Mouse (Mus musculus) liver, embryonic 14.5 days (tissue): ENCODE data around the gene Dlx6. TPM values are rescaled to one million over a fixed set of nuclear protein-coding genes. Genes with fewer than 3 reads are reported as not detected.

Source experiments
- ATAC-seq: fragments of 200-750 bp; cut with Nextera tagmentation; 2 replicates; pipeline ENCODE4 v1.8.0; 2017; ENCODE audit warnings: moderate number of reproducible peaks, mild to moderate bottlenecking, moderate library complexity; ENCODE audit not compliant: insufficient read depth
- DNase-seq, 3 experiments: peaks; one replicate each; pipeline ENCODE4 v3.0.0-alpha.2; 2012 to 2013; ENCODE audit warnings: low read depth in 3 of 3, low spot score in 3 of 3
- H3K27ac ChIP-seq: fragments of 300-500 bp; sonication (generic); 2 replicates; pipeline ENCODE4 v1.5.1; 2014; ENCODE audit warnings: moderate library complexity, mild to moderate bottlenecking, control low read depth, inconsistent platforms
- H3K27me3 ChIP-seq: fragments of 300-500 bp; sonication (generic); 2 replicates; pipeline ENCODE4 v1.6.1; 2014; ENCODE audit warnings: mild to moderate bottlenecking, low read length, moderate library complexity; ENCODE audit not compliant: control insufficient read depth, insufficient read depth
- H3K36me3 ChIP-seq: fragments of 300-500 bp; sonication (generic); replicated peaks from 2 replicates; pipeline ENCODE4 v1.6.1; 2014; ENCODE audit warnings: low read depth; ENCODE audit not compliant: control insufficient read depth, insufficient read depth
- H3K4me1 ChIP-seq, 2 experiments: fragments of 200-500 bp in 1 of 2; fragments of 300-500 bp in 1 of 2; sonication (generic) in 1 of 2; replicated peaks; 2 replicates each; pipeline ENCODE4 v1.6.1; 2012 to 2014; ENCODE audit warnings: antibody characterized with exemption in 1 of 2, inconsistent platforms in 1 of 2, low read length in 1 of 2; ENCODE audit not compliant: control insufficient read depth in 2 of 2, insufficient read depth in 2 of 2
- H3K4me2 ChIP-seq: fragments of 300-500 bp; sonication (generic); 2 replicates; pipeline ENCODE4 v1.6.1; 2014; ENCODE audit warnings: low read depth, mild to moderate bottlenecking, control low read depth, moderate library complexity
- H3K4me3 ChIP-seq, 2 experiments: fragments of 200-500 bp in 1 of 2; fragments of 300-500 bp in 1 of 2; sonication (generic) in 1 of 2; 2 replicates each; pipeline ENCODE4 v1.5.1; 2012 to 2014; ENCODE audit warnings: low read depth in 2 of 2, low read length in 2 of 2, mild to moderate bottlenecking in 2 of 2, control low read depth in 1 of 2, inconsistent platforms in 1 of 2, moderate library complexity in 1 of 2; ENCODE audit not compliant: insufficient read depth in 1 of 2
- H3K9ac ChIP-seq: fragments of 300-500 bp; sonication (generic); replicated peaks from 2 replicates; pipeline ENCODE4 v1.6.1; 2014; ENCODE audit warnings: mild to moderate bottlenecking, control low read depth, moderate library complexity
- H3K9me3 ChIP-seq: fragments of 300-500 bp; sonication (generic); 2 replicates; pipeline ENCODE4 v1.6.1; 2016; ENCODE audit warnings: low read length, mixed read lengths; ENCODE audit not compliant: control insufficient read depth
- CTCF ChIP-seq: IDR thresholded peaks from 2 replicates; pipeline ENCODE4 v1.5.1; 2016; ENCODE audit warnings: antibody characterized with exemption, low read depth, control low read depth
- EP300 ChIP-seq: IDR thresholded peaks from 2 replicates; pipeline ENCODE4 v1.6.1; 2016; ENCODE audit warnings: antibody characterized with exemption, low read depth
- WGBS: fragments of 180-500 bp; shearing (Covaris S2); extraction: QIAGEN DNeasy Blood & Tissue Kit; methylation state at CpG from one replicate; pipeline ENCODE4 v1.1.7; 2014; ENCODE audit not compliant: insufficient replicate concordance; 5-methylcytosine and 5-hydroxymethylcytosine counted together
- polyA plus RNA-seq, 2 experiments: library from polyadenylated mRNA; depleted of rRNA in 1 of 2; stranded (reverse) in 1 of 2; unstranded in 1 of 2; fragments of >200 nt; fragmentation: Nextera tagmentation in 1 of 2; extraction: Ambion mirVana in 1 of 2; gene quantifications; 2 replicates each; pipeline versions ENCODE4 v1.2.1 to v1.2.3; 2012 to 2014

Dlx6 gene
- polyA plus RNA-seq, 2 experiments: not detected

DNA sequence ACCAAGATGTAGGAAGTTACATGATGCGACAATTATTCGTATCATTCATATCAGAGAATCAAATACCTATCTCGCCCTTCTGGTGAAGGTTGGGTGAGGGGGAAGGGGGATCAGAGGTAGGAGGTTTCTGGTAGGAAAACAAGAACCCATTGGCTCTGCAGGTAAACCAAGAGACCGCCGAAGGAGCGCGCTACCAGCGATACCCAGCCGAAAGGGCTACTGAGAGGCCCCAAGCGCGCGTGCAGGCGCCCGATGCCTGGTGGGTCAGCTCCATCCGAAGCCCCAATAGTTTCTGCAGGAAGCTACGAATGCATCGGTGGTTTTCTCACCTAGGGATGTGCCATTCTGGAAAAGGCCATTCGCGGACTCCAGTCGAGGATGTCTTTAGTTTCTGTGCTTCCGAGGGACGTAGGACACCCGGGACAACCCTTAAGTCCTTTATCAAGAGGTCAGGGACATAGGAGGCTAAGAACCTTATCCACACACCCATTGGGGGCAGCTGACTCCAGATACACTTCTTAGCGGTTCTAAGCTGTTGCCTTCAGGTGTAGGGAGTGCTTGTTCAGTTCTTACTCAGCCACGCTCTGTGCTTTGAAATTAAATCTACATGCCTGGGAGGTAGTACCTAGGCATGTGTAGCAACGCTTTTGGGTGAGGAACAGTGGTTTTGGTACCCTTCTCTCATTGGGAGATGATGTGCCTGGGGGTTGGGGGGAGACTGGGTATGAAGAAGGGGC lies 12.6 kb upstream of the Dlx6 start:
- Histone ChIP-seq H3K27me3 (peaks cover 72% of the 10 kb centered on the region), H3K4me3 (no peak overlapping the region), H3K27ac (no peak overlapping the region), H3K36me3 (no peaks in the 10 kb centered on the region), H3K4me1 (no peaks in the 10 kb centered on the region), H3K4me2 (no peak overlapping the region), H3K9me3 (no peaks in the 10 kb centered on the region), H3K9ac (no peak overlapping the region)
- TF ChIP-seq EP300 (no peak), CTCF (no peak)
- under 1% methylated on average over 26 of the region's 26 CpGs for WGBS
- ATAC-seq: no peak
- DNase-seq: no peak

DNA sequence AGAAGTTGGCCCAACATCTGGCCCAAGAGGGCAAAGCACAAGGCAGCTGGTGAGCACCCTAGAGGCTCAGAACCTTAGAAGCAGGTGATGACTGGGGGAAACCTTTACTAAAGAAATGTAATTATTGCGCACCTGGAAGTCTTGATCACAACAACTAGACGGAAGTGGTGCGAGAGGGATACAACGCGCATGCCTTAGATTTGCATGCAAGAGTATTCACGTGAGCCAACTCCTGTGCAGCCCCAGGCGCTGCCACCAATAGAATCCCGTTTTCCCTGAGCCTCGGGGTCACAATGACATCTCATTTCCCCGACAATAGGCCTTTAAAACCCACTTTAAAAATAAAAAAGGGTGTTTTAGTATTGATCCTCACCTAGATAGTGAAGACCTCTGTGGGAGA lies 12.0 kb upstream of the Dlx6 start:
- H3K4me2 ChIP-seq: no peak overlapping the region
- no peaks in the 10 kb centered on the region for H3K4me1 ChIP-seq
- WGBS: 4% methylated on average over 10 of the region's 10 CpGs
- H3K9me3 ChIP-seq: no peaks in the 10 kb centered on the region
- peaks cover 78% of the 10 kb centered on the region for H3K27me3 ChIP-seq
- H3K9ac ChIP-seq: no peak overlapping the region
- H3K4me3 ChIP-seq: no peak overlapping the region
- no peak overlapping the region for H3K27ac ChIP-seq
- TF ChIP-seq CTCF: no peak
- no peak for TF ChIP-seq EP300
- no peak for DNase-seq
- no peaks in the 10 kb centered on the region for H3K36me3 ChIP-seq
- no peak for ATAC-seq

DNA sequence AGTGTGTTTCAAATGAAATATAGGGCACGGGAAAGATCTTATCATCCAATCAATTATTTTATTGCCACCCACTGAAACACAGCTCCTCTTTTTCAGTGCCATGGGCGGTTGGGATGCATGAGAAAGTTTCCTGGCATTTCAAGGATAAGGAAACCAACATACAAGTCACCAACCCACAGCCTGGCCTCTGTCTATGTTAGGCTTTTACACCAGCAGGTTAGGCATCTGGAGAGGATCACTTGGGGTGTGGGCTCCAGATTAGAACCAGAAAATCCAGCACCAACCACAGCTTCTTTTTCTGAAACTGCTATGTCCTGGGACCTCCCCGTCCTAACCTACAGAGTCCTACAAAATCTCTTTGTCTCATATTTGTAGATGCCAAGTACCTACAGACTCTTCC lies 10.2 kb upstream of the Dlx6 start:
- no peak for ATAC-seq
- no peaks in the 10 kb centered on the region for H3K4me1 ChIP-seq
- H3K4me3 ChIP-seq: no peak overlapping the region
- H3K36me3 ChIP-seq: no peaks in the 10 kb centered on the region
- H3K9ac ChIP-seq: no peak overlapping the region
- DNase-seq: no peak
- H3K27ac ChIP-seq: no peak overlapping the region
- no peaks in the 10 kb centered on the region for H3K9me3 ChIP-seq
- H3K4me2 ChIP-seq: no peak overlapping the region
- peaks cover 88% of the 10 kb centered on the region for H3K27me3 ChIP-seq
- TF ChIP-seq CTCF: no peak
- no peak for TF ChIP-seq EP300
- 14% methylated on average over 3 of the region's 3 CpGs for WGBS

DNA sequence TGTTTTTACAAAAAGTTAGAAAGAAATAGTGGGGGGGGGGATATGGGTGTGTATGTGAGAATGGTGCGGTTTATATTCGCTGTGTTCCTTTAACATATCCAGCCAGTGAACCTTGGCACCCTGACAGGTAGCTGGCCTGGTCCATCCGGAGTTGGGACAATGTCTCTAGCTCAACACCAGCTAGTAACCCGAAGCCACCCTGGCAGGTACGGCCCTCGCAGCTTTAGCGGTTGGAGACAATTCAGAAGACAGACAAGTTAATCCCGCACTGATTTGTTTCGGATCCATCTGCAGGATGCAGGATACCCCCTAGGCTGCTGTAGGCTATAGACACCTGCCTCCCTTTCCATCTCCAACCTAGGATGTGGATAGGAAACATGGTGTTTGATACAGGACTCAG lies 9.0 kb upstream of the Dlx6 start:
- H3K4me2 ChIP-seq: no peak overlapping the region
- WGBS: 2% methylated on average over 9 of the region's 9 CpGs
- H3K4me3 ChIP-seq: no peak overlapping the region
- ATAC-seq (no peak), DNase-seq (no peak)
- no peak for TF ChIP-seq EP300
- TF ChIP-seq CTCF: no peak
- peaks cover 96% of the 10 kb centered on the region for H3K27me3 ChIP-seq
- H3K9ac ChIP-seq: no peak overlapping the region
- H3K4me1 ChIP-seq: no peaks in the 10 kb centered on the region
- no peak overlapping the region for H3K27ac ChIP-seq
- H3K9me3 ChIP-seq: no peaks in the 10 kb centered on the region
- no peaks in the 10 kb centered on the region for H3K36me3 ChIP-seq

DNA sequence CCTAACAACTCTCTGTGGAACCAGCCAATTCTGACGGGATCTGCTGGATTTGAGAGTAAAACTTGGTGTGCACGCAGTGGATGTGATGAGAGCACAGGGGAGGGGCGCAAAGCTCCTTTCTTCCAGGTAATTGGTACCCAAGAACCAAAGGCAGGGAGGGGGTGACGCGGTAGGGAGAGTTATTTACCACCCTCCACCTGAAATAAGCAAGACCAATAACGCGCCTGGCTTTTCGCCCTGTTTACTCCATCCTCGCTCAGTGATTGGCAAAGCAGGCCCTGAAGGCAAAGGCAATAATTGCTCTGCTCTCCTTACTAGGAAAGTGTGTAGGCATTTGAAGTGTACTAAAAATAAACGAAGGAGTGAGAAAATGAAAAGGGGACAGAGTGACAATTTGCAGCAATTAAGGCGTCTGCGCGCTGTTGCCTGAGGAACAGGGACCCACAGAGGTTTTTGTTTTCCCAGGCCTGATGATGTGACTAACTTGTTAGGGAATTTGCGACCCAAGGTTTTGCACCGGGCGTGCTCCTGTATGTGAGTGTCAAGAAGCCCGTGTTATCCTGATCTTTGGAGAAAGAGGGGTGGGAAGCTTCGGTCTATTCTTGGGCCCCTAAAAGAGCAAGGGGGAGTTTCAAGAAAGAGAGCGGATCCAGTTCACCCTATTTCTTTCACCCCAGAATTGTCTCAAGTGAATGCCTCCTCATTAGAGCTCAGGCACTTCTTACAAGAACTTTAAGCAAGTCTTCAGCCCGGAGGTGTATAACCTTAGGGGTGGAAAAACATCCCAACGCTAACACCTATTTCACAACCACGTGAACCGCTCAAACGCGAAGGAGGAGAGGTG lies 8.0 kb upstream of the Dlx6 start:
- ATAC-seq (no peak), DNase-seq (no peak)
- no peaks in the 10 kb centered on the region for H3K4me1 ChIP-seq
- no peaks in the 10 kb centered on the region for H3K9me3 ChIP-seq
- no peak overlapping the region for H3K9ac ChIP-seq
- H3K27ac ChIP-seq: no peak overlapping the region
- H3K4me3 ChIP-seq: no peak overlapping the region
- no peak for TF ChIP-seq EP300
- no peak for TF ChIP-seq CTCF
- H3K27me3 ChIP-seq: peaks cover 96% of the 10 kb centered on the region
- WGBS: 3% methylated on average over 25 of the region's 25 CpGs
- H3K36me3 ChIP-seq: no peaks in the 10 kb centered on the region
- H3K4me2 ChIP-seq: no peak overlapping the region
